Mouse (Mus musculus) Patski (cell line): Measurements from ENCODE around the gene Ffar3. TPM values are rescaled to one million over a fixed set of nuclear protein-coding genes. Genes with fewer than 3 reads are reported as not detected.

Experiments used
- ATAC-seq: fragments of 100-300 bp; one replicate; pipeline ENCODE4 v1.8.0; 2021
- CTCF ChIA-PET: fragments of 350-600 bp; sonication (Branson Sonifier 250); formaldehyde crosslinking; loops from one replicate; lab custom pipeline; 2022; ENCODE audit warnings: inconsistent platforms; lab: Charles Lee
- POLR2A ChIA-PET: fragments of 350-600 bp; sonication (Branson Sonifier 250); formaldehyde crosslinking; loops from one replicate; lab custom pipeline; 2022; ENCODE audit warnings: antibody characterized with exemption, inconsistent platforms; lab: Charles Lee
- DNase-seq: peaks from one replicate; pipeline ENCODE4 v3.0.0-alpha.2; 2011; ENCODE audit warnings: low read depth, low spot score
- H3K27me3 ChIP-seq: fragments of 371-371 bp; one replicate; pipeline ENCODE4 v1.5.1; 2021
- CTCF ChIP-seq: fragments of 100-300 bp; IDR thresholded peaks from one replicate; pipeline ENCODE4 v1.5.1; 2021
- in situ Hi-C: fragments of 300-500 bp; cut with MboI; formaldehyde crosslinking; loops from 3 replicates; pipeline ENCODE4 v1.11.1; 2018; ENCODE audit warnings: low pct_unique_long_range_greater_than_20kb, mixed read lengths
- polyA plus RNA-seq: library from polyadenylated mRNA; unstranded; gene quantifications from one replicate; pipeline ENCODE4 v1.2.3, GENCODE M21; 2021

Gene Ffar3
- polyA plus RNA-seq, 1 experiment from 2014 or later, result not detected

GRCm38 (mm10) chr7:30824306-30824705, 31.7 kb downstream of the Ffar3 start:
- in situ Hi-C loops, result no loop called here
- H3K27me3 ChIP-seq, result peaks cover 8% of the 10 kb centered on the region
- no peak for TF ChIP-seq CTCF
- ChIA-PET CTCF (no interaction called here), POLR2A (no interaction called here)
- ATAC-seq, result no peak
- no peak for DNase-seq

- ChIA-PET CTCF (no interaction called here), POLR2A (no interaction called here)
- in situ Hi-C loops, result no loop called here
- DNase-seq (no peak), ATAC-seq (no peak)
- H3K27me3 ChIP-seq, result peaks cover 10% of the 10 kb centered on the region
- TF ChIP-seq CTCF, result no peak
These were observed 32.3 kb downstream of the Ffar3 start, which contains the start of gene Ffar2 for GRCm38 (mm10) chr7:30823675-30824074. Gene Ffar2, minus strand, starts transcription at chr7:30823775.

DNA sequence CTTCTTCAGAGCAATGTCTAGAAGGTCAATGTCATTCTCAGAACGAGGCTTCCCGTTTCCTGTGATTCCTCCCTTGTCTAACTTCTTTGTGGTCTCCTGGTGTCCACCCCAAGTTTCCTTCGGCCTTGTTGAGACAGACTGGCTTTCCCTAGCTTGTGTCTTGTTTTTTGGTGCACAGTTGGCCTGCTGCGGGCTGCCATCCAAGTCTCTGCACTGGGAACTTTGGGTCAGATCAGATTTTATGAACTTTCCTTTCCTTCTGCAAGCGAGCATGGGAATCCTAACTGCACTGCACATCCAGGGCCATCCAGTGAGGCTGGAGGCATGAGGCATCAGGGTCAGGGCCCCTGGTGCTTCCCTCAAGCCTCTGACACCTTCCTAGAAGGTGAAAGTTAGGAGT, 34.4 kb downstream of the Ffar3 start:
- DNase-seq (no peak), ATAC-seq (no peak)
- peaks cover 10% of the 10 kb centered on the region for H3K27me3 ChIP-seq
- in situ Hi-C loops, result no loop called here
- CTCF ChIA-PET, result no interaction called here
- POLR2A ChIA-PET, result no interaction called here
- no peak for TF ChIP-seq CTCF

GRCm38 (mm10) chr7:30820854-30821445, 35.0 kb downstream of the Ffar3 start:
- in situ Hi-C loops, result no loop called here
- TF ChIP-seq CTCF, result no peak
- ATAC-seq, result no peak
- peaks cover 10% of the 10 kb centered on the region for H3K27me3 ChIP-seq
- POLR2A ChIA-PET, result no interaction called here
- DNase-seq, result no peak
- CTCF ChIA-PET, result no interaction called here

GRCm38 (mm10) chr7:30820131-30820530, 35.8 kb downstream of the Ffar3 start:
- ChIA-PET CTCF (no interaction called here), POLR2A (no interaction called here)
- no peak for TF ChIP-seq CTCF
- DNase-seq (no peak), ATAC-seq (no peak)
- peaks cover 10% of the 10 kb centered on the region for H3K27me3 ChIP-seq
- in situ Hi-C loops, result no loop called here

- no peak for TF ChIP-seq CTCF
These were observed 43.6 kb downstream of the Ffar3 start for GRCm38 (mm10) chr7:30812291-30812807.

DNA sequence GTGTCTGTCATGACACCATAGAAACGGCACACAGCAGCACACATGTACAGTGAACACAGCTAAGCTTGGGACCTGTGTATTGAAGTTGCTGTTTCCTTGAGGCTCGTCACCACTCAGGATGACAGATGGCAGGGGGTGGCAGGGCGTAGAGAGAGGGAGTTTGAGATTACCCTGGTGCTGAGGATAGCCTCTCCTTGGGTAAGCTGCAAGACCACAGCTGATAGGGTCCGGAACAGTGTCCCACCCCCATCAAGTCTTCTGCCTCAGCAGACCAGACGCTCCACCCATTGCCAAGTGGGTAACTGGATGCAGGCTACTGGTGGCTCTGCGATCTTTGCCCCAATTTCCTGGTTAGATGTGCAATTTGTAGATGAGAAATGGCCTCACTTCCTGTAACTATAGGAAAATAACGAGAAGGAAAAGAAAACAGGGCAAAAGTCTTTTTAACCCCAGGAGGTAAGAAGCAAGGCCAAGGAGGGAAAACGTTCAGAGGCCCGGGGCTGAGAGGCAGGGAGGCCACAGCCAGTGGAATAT, 44.2 kb downstream of the Ffar3 start:
- no peak for DNase-seq
- in situ Hi-C loops, result no loop called here
- ChIA-PET CTCF (interaction anchor here (0.9 kb wide), 1 partner anchor 13 kb away, joined by 3 read pairs; no protein-coding TSS in a partner anchor), POLR2A (no interaction called here)
- ATAC-seq, result no peak
- no peak for TF ChIP-seq CTCF
- no peaks in the 10 kb centered on the region for H3K27me3 ChIP-seq

More at GRCm38 (mm10) chr7:30812291-30812807, 43.6 kb downstream of the Ffar3 start:
- H3K27me3 ChIP-seq, result no peaks in the 10 kb centered on the region
- ChIA-PET CTCF (interaction anchor here (0.9 kb wide), 1 partner anchor 14 kb away, joined by 3 read pairs; no protein-coding TSS in a partner anchor), POLR2A (interaction anchor here (0.5 kb wide), 1 partner anchor 344 kb away, joined by 3 read pairs; no protein-coding TSS in a partner anchor)
- DNase-seq (no peak), ATAC-seq (no peak)
- in situ Hi-C loops, result no loop called here

DNA sequence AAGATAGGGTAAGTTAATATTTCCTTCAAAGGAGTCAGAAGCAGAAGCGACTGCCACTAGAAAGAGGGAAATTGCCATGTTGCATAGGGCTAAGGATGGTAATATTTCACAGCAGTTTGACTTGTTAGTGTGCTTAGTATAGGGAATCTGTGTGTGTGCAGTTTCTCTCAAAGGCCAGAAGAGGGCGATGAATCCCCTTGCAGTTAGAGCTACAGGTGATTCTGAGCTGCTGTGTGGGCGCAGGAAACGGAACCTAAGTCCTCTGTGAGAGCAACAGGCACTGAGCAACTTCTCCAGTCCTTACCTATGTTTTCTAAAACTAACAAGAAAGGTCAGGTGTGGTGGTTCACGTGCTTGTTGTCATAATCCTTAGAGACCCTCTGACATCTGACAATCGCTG, 45.7 kb downstream of the Ffar3 start:
- DNase-seq (no peak), ATAC-seq (no peak)
- H3K27me3 ChIP-seq, result no peaks in the 10 kb centered on the region
- ChIA-PET POLR2A (no interaction called here), CTCF (no interaction called here)
- in situ Hi-C loops, result no loop called here
- no peak for TF ChIP-seq CTCF

GRCm38 (mm10) chr7:30805924-30806323, 50.1 kb downstream of the Ffar3 start:
- no peak for DNase-seq
- CTCF ChIA-PET, result no interaction called here
- no peaks in the 10 kb centered on the region for H3K27me3 ChIP-seq
- TF ChIP-seq CTCF, result peak; percentile 50
- POLR2A ChIA-PET, result interaction anchor here (0.7 kb wide), 1 partner anchor 197 kb away, joined by 3 read pairs; no protein-coding TSS in a partner anchor
- ATAC-seq, result no peak
- in situ Hi-C loops, result no loop called here

Other genes starting within 250 kb of the Ffar3 start
- gene Upk1a, start 243.3 kb downstream of the Ffar3 start, polyA plus RNA-seq, result 0.47 TPM
- 1,119 TPM for gene Cox6b1, start 230.0 kb downstream of the Ffar3 start, polyA plus RNA-seq
- not detected for gene Etv2, start 220.3 kb downstream of the Ffar3 start, polyA plus RNA-seq
- 92.6 TPM for gene Rbm42, start 205.9 kb downstream of the Ffar3 start, polyA plus RNA-seq
- 13.3 TPM for gene Haus5, start 191.2 kb downstream of the Ffar3 start, polyA plus RNA-seq
- gene Pmis2, start 184.6 kb downstream of the Ffar3 start, polyA plus RNA-seq, result not detected
- gene 2200002J24Rik, start 157.3 kb downstream of the Ffar3 start, polyA plus RNA-seq, result 0.13 TPM
- gene Atp4a, start 144.0 kb downstream of the Ffar3 start, polyA plus RNA-seq, result not detected
- 177 TPM for gene Tmem147, start 126.6 kb downstream of the Ffar3 start, polyA plus RNA-seq
- gene Gapdhs, start 112.5 kb downstream of the Ffar3 start, polyA plus RNA-seq, result 0.46 TPM
- gene Sbsn, start 104.7 kb downstream of the Ffar3 start, polyA plus RNA-seq, result 8.5 TPM
- 0.26 TPM for gene Dmkn, start 92.4 kb downstream of the Ffar3 start, polyA plus RNA-seq
- not detected for gene Krtdap, start 68.3 kb downstream of the Ffar3 start, polyA plus RNA-seq
- gene Ffar2, start 32.4 kb downstream of the Ffar3 start, polyA plus RNA-seq, result not detected
- gene Ffar1, start 5.4 kb upstream of the Ffar3 start, polyA plus RNA-seq, result not detected
- gene Cd22, start 24.2 kb upstream of the Ffar3 start, polyA plus RNA-seq, result not detected
- not detected for gene Mag, start 58.7 kb upstream of the Ffar3 start, polyA plus RNA-seq
- gene Hamp2, start 68.5 kb upstream of the Ffar3 start, polyA plus RNA-seq, result not detected
- not detected for gene Hamp, start 87.9 kb upstream of the Ffar3 start, polyA plus RNA-seq
- gene Usf2, start 100.6 kb upstream of the Ffar3 start, polyA plus RNA-seq, result 114 TPM
- 15.1 TPM for gene Lsr, start 117.3 kb upstream of the Ffar3 start, polyA plus RNA-seq
- gene Fam187b, start 117.6 kb upstream of the Ffar3 start, polyA plus RNA-seq, result 1.0 TPM
- 2.2 TPM for gene Fxyd5, start 186.3 kb upstream of the Ffar3 start, polyA plus RNA-seq
- not detected for gene Fxyd7, start 195.3 kb upstream of the Ffar3 start, polyA plus RNA-seq
- not detected for gene Fxyd1, start 201.0 kb upstream of the Ffar3 start, polyA plus RNA-seq
- gene Lgi4, start 203.2 kb upstream of the Ffar3 start, polyA plus RNA-seq, result 0.01 TPM
- not detected for gene Fxyd3, start 220.5 kb upstream of the Ffar3 start, polyA plus RNA-seq